Mouse (Mus musculus): ENCODE data around the gene Fkbp10. TPM values are rescaled to one million over a fixed set of nuclear protein-coding genes. Genes with fewer than 3 reads are reported as not detected.
A peak's percentile ranks its signal among the peaks of the same experiment; 100 is the strongest.

Fkbp10 gene
- 14.9 and 16.7 TPM in 2 replicates for polyA plus RNA-seq (2012; rRNA removed)

DNA sequence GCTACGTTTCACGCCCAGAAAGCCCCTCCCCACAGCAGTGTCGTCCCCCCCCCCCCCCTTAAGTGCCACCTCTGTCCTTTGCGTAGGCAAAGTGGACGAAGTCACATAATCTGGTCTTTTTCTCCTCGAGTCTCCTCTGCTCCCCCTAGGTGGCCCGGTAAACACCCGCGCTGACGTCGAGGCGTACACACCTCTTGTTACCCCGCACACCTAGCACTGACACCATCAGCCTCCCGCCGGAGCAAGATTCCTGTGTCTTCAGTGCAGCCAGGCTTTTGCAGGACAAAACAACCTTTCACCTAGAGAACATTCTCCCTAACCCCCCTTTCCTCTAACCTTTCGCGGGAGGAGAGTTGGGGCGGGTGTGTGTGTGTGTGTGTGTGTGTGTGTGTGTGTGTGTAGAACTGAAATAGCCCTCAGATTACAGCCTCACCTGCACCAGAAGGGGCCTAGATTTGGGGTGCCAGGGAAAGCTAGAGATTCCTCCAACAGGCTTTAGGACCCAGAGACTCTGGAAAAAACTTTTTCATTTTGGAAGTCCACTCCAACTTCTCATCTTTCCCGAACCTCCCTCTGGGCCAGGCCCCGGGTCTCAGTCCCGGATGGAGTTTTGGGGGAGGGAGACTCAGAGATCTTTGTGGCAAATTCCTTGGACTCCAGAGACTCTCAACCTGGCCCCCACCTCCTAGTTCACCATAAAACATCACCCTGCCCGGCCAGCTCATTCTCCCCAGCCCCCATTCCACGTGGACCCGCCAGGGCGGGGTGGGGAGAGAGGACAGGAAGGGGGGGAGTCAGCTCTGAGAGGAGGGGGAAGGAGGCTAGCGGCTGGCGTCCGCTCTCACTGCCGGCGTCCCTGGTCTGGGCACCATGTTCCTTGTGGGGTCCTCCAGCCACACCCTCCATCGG lies at the start of gene Fkbp10:
Gene Fkbp10 (plus strand): TSS at position 784 of the 909 bp plus-strand sequence.
- H3K4me3 ChIP-seq (ENCODE audit: extremely low read depth, insufficient read depth, insufficient read length), result peak within 1 kb of the TSS; percentile 57
- peak within 1 kb of the TSS; percentile 59; the same call in 1 of the 2 replicates for H3K27ac ChIP-seq (ENCODE audit: insufficient read depth, low read length)
- 6% methylated on average over 31 of the region's 31 CpGs for WGBS
- peaks cover 2% of the 10 kb centered on the region; the same call in 1 of the 2 replicates for H3K4me1 ChIP-seq (ENCODE audit: control insufficient read depth, insufficient read depth, insufficient read length)
- no peaks in the 10 kb centered on the region for H3K36me3 ChIP-seq (ENCODE audit: control insufficient read depth, insufficient read depth, low read length)
- DNase-seq (ENCODE audit: low read depth in 1 of 2, low spot score in 2 of 2), result no peak
- peaks cover 12% of the 10 kb centered on the region for H3K27me3 ChIP-seq (ENCODE audit: control insufficient read depth, insufficient read depth, low read length)
- TF ChIP-seq CTCF (IDR thresholded peaks at IDR 0.05; ENCODE audit: extremely low read depth, insufficient read depth, insufficient read length, insufficient replicate concordance) (no peak), POLR2A (IDR thresholded peaks at IDR 0.05; ENCODE audit: low read depth, low read length) (no peak)

DNA sequence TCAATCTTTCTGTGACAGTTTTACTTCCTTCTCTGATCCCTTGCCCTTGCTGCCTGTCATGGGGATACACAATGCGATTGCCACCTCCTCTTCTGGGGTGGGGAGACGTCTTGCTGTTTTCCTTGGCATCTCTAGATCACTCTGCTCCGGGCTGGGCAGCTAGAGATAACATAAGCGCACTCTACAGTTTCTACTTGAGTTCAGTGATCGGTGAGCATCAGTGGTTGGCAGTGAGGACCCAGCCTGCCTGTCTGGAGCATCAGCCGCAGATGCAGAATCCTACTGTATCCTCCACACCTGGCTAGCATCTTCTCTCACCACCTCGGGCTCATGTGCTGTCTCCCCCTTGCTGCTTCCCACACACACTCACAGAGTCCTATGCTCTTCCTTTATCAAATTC lies 46.4 kb upstream of the Fkbp10 start:
- Histone ChIP-seq H3K36me3 (ENCODE audit: control insufficient read depth, insufficient read depth, low read length) (no peaks in the 10 kb centered on the region), H3K4me1 (ENCODE audit: control insufficient read depth, insufficient read depth, insufficient read length) (no peaks in the 10 kb centered on the region), H3K27me3 (ENCODE audit: control insufficient read depth, insufficient read depth, low read length) (no peaks in the 10 kb centered on the region), H3K4me3 (ENCODE audit: extremely low read depth, insufficient read depth, insufficient read length) (no peak overlapping the region), H3K27ac (ENCODE audit: insufficient read depth, low read length) (no peak overlapping the region)
- WGBS, result 80% methylated on average over 7 of the region's 7 CpGs
- DNase-seq (ENCODE audit: low read depth in 1 of 2, low spot score in 2 of 2), result no peak
- TF ChIP-seq POLR2A (IDR thresholded peaks at IDR 0.05; ENCODE audit: low read depth, low read length) (no peak), CTCF (IDR thresholded peaks at IDR 0.05; ENCODE audit: extremely low read depth, insufficient read depth, insufficient read length, insufficient replicate concordance) (no peak)

- 57% methylated on average over 8 of the region's 8 CpGs for WGBS
- TF ChIP-seq CTCF (IDR thresholded peaks at IDR 0.05; ENCODE audit: extremely low read depth, insufficient read depth, insufficient read length, insufficient replicate concordance), result no peak
- TF ChIP-seq POLR2A (IDR thresholded peaks at IDR 0.05; ENCODE audit: low read depth, low read length), result no peak
- H3K4me3 ChIP-seq (ENCODE audit: extremely low read depth, insufficient read depth, insufficient read length), result no peak overlapping the region
These were observed 45.7 kb upstream of the Fkbp10 start for GRCm38 (mm10) chr11:100369822-100370221.

DNA sequence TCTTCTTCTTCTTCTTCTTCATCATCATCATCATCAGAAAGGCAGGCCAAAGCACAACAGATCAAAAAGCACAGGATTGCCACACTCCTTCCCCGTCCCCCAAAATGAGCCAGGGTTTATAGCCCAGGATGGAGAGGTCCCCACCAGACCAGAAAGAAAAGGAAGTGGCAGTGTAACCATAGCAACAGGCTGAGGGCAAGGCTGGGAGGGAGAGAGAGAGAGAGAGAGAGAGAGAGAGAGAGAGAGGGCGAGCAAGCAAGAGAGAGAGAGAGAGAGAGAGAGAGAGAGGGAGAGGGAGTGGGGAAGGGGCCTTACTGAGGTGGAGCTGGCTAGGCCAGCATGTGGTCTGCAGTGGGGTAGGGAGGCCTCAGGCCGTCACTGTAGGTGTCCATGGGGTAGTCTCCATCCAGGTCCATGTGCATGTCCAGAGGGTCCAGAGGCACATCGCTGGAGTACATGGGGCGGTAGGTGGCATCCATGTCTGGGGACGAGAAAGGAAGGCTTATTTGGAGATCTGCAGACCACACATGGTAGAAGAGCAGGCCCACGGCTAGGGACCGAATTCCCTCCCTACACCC lies 43.4 kb upstream of the Fkbp10 start:
- Histone ChIP-seq H3K4me1 (ENCODE audit: control insufficient read depth, insufficient read depth, insufficient read length) (no peaks in the 10 kb centered on the region), H3K27me3 (ENCODE audit: control insufficient read depth, insufficient read depth, low read length) (no peaks in the 10 kb centered on the region), H3K27ac (ENCODE audit: insufficient read depth, low read length) (no peak overlapping the region), H3K36me3 (ENCODE audit: control insufficient read depth, insufficient read depth, low read length) (no peaks in the 10 kb centered on the region), H3K4me3 (ENCODE audit: extremely low read depth, insufficient read depth, insufficient read length) (no peak overlapping the region)
- WGBS, result 81% methylated on average over 7 of the region's 8 CpGs
- DNase-seq (ENCODE audit: low read depth in 1 of 2, low spot score in 2 of 2), result no peak
- TF ChIP-seq POLR2A (IDR thresholded peaks at IDR 0.05; ENCODE audit: low read depth, low read length), result no peak
- no peak for TF ChIP-seq CTCF (IDR thresholded peaks at IDR 0.05; ENCODE audit: extremely low read depth, insufficient read depth, insufficient read length, insufficient replicate concordance)

More at GRCm38 (mm10) chr11:100369822-100370221, 45.7 kb upstream of the Fkbp10 start:
- H3K27ac ChIP-seq (ENCODE audit: insufficient read depth, low read length), result no peak overlapping the region
- no peaks in the 10 kb centered on the region for H3K4me1 ChIP-seq (ENCODE audit: control insufficient read depth, insufficient read depth, insufficient read length)
- no peaks in the 10 kb centered on the region for H3K36me3 ChIP-seq (ENCODE audit: control insufficient read depth, insufficient read depth, low read length)
- no peaks in the 10 kb centered on the region for H3K27me3 ChIP-seq (ENCODE audit: control insufficient read depth, insufficient read depth, low read length)
- DNase-seq (ENCODE audit: low read depth in 1 of 2, low spot score in 2 of 2), result no peak

DNA sequence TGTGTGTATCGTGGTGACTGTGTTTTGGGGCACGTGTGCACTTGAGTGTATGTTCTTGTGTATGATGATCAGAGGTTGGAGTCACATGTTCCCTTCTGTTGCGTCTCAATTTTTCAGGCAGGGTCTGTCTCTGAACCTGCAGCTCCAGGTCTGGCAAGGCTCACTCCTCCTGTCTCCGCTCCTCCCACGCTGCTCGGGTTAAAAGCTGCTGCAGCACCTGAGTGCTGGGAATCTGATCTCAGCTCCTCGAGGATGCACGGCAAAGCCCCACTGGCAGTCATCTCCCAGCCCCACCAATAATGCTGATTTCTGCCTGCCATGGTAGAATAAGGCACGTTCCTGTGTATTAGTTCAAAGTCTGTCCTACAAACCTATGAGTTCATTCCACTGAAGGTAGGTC lies 40.4 kb upstream of the Fkbp10 start:
- H3K27ac ChIP-seq (ENCODE audit: insufficient read depth, low read length), result no peak overlapping the region
- DNase-seq (ENCODE audit: low read depth in 1 of 2, low spot score in 2 of 2), result no peak
- no peak overlapping the region for H3K4me3 ChIP-seq (ENCODE audit: extremely low read depth, insufficient read depth, insufficient read length)
- H3K27me3 ChIP-seq (ENCODE audit: control insufficient read depth, insufficient read depth, low read length), result no peaks in the 10 kb centered on the region
- TF ChIP-seq POLR2A (IDR thresholded peaks at IDR 0.05; ENCODE audit: low read depth, low read length), result no peak
- H3K36me3 ChIP-seq (ENCODE audit: control insufficient read depth, insufficient read depth, low read length), result no peaks in the 10 kb centered on the region
- no peaks in the 10 kb centered on the region for H3K4me1 ChIP-seq (ENCODE audit: control insufficient read depth, insufficient read depth, insufficient read length)
- WGBS, result 94% methylated on average over 9 of the region's 9 CpGs

- Histone ChIP-seq H3K36me3 (ENCODE audit: control insufficient read depth, insufficient read depth, low read length) (no peaks in the 10 kb centered on the region), H3K4me1 (ENCODE audit: control insufficient read depth, insufficient read depth, insufficient read length) (no peaks in the 10 kb centered on the region), H3K4me3 (ENCODE audit: extremely low read depth, insufficient read depth, insufficient read length) (no peak overlapping the region), H3K27me3 (ENCODE audit: control insufficient read depth, insufficient read depth, low read length) (no peaks in the 10 kb centered on the region), H3K27ac (ENCODE audit: insufficient read depth, low read length) (no peak overlapping the region)
- TF ChIP-seq CTCF (IDR thresholded peaks at IDR 0.05; ENCODE audit: extremely low read depth, insufficient read depth, insufficient read length, insufficient replicate concordance), result no peak
- no peak for TF ChIP-seq POLR2A (IDR thresholded peaks at IDR 0.05; ENCODE audit: low read depth, low read length)
- 78% methylated on average over 4 of the region's 4 CpGs for WGBS
- no peak for DNase-seq (ENCODE audit: low read depth in 1 of 2, low spot score in 2 of 2)
These were observed 39.5 kb upstream of the Fkbp10 start for GRCm38 (mm10) chr11:100376005-100376404.

Data from spleen, adult 2 months (tissue).